Mouse (Mus musculus) spleen, adult 2 months (tissue): ENCODE measurements around the gene Ccdc91.

Experiments
- CTCF ChIP-seq: fragments of 200-500 bp; IDR thresholded peaks from 2 replicates; pipeline ENCODE4 v1.5.1; 2011; ENCODE audit warnings: mild to moderate bottlenecking, inconsistent platforms; ENCODE audit not compliant: insufficient read depth, insufficient read length, insufficient replicate concordance; ENCODE audit errors: extremely low read depth
- POLR2A ChIP-seq: fragments of 200-500 bp; IDR thresholded peaks from 2 replicates; pipeline ENCODE4 v1.6.1; 2011; ENCODE audit warnings: low read depth, low read length, inconsistent platforms

- no peak for TF ChIP-seq CTCF
- no peak for TF ChIP-seq POLR2A
Observed at GRCm38 (mm10) chr6:147646401-147646968, 170.9 kb downstream of the Ccdc91 start.
